Mouse (Mus musculus) stomach, postnatal 0 days (tissue): ENCODE measurements at regions not wholly inside any gene's neighbourhood (a gene's known extent, or its start where the extent isn't known, plus 50 kb on each side); places are given as distances from the start of the nearest gene placed in this dataset.

ENCODE experiments used
- CTCF ChIP-seq: IDR thresholded peaks from 2 replicates; pipeline ENCODE4 v1.5.1; 2016; ENCODE audit warnings: antibody characterized with exemption, low read depth, mild to moderate bottlenecking, moderate library complexity
- EP300 ChIP-seq: optimal IDR thresholded peaks from 2 replicates; pipeline ENCODE3; 2016; ENCODE audit warnings: antibody characterized with exemption

- no peak for TF ChIP-seq CTCF
- TF ChIP-seq EP300: no peak
Measured at GRCm38 (mm10) chr9:120814286-120814685, 114.7 kb upstream of the Ctnnb1 start.
